Mouse (Mus musculus): Measurements from ENCODE around the gene Nectin1. TPM values are rescaled to one million over a fixed set of nuclear protein-coding genes. Genes with fewer than 3 reads are reported as not detected.

Nectin1 gene
- total and polyA plus RNA-seq, 2 experiments from 2014 or later: 15.4 to 71.6 TPM

DNA sequence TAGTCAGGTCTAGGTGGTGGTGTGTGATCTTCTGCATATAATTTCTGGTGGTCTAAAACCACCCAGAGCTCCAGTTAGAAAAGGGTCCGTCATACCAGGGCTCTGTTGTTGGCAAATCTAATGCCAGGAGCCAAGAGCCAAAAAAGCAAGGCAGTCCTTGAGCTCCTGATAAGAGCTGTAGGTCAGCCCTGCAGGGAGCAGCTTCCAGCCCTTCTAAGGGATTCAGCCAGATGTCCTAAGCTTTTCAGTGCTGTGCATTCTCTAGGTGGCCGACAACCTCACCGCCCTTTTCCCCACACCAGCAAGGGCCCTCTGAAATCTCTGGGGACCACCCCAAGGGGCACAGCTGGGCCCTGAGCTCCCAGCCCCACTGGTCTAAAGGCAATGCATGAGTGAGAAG, 52.2 kb downstream of the Nectin1 start:
- no peak for DNase-seq (ENCODE audit: low spot score)
- H3K4me1 ChIP-seq (ENCODE audit: insufficient read depth, low read length): no peaks in the 10 kb centered on the region
- H3K36me3 ChIP-seq (ENCODE audit: insufficient read depth, low read length): peaks cover 34% of the 10 kb centered on the region
- no peak for ATAC-seq (ENCODE audit: low FRiP score)
- H3K9ac ChIP-seq (replicated peaks; ENCODE audit: low read length, poor library complexity, severe bottlenecking): no peak overlapping the region
- no peaks in the 10 kb centered on the region for H3K27me3 ChIP-seq (ENCODE audit: insufficient read depth, low read length)
- no peaks in the 10 kb centered on the region for H3K9me3 ChIP-seq (ENCODE audit: low read length)
- no peak overlapping the region for H3K27ac ChIP-seq (ENCODE audit: low read depth, low read length)
- 94% methylated on average over 3 of the region's 3 CpGs for WGBS
- H3K4me2 ChIP-seq (ENCODE audit: low read depth, low read length, poor library complexity, severe bottlenecking): no peak overlapping the region
- no peak for TF ChIP-seq CTCF (IDR thresholded peaks at IDR 0.05)
- H3K4me3 ChIP-seq (ENCODE audit: low read depth, low read length): no peak overlapping the region

DNA sequence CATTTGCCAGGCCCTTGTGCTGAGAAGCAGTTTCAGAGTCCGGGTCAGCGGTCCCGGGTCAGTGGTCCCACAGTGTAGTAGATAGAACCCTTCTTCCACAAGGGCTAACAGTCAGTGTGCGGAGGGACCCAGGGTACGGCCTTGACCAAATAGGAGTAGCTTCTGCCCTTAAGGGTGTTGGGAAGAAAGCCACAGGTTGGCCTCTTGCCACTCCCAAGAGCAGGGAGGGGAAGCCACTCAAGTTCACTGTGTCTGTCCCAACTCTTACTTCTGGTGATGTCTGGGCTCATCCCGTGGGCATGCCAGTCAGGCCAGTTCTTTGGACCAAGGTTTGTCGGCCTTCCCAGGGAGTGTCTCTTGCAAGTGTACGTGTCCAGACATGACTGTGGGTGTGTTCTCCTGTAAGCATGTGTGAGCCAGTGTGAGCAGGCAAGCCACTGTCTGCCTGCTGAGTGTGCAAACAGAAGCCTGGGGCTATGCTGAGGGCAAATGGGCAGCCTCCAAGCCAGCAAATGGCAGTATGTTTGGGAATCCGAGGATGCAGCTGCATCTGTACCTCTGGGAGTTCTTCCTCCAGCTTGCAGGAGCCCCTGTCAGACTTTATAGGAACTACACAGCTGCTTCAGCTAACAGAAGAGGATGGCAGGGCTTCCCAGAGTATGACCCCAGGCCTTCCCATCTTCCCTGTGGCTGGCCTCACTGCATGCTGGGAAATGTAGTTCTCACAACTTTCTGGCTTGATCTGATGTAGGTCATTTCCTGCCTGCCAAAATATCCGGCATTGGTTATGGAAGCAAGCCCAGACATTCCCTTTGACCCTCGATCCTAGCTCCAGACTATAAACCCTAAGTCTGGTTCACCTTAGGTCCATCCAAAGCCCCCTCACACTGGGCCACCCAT, 53.3 kb downstream of the Nectin1 start:
- no peak overlapping the region for H3K9ac ChIP-seq (replicated peaks; ENCODE audit: low read length, poor library complexity, severe bottlenecking)
- DNase-seq (ENCODE audit: low spot score) (peak; percentile 28), ATAC-seq (ENCODE audit: low FRiP score) (no peak)
- no peak for TF ChIP-seq CTCF (IDR thresholded peaks at IDR 0.05)
- H3K27me3 ChIP-seq (ENCODE audit: insufficient read depth, low read length): no peaks in the 10 kb centered on the region
- H3K4me2 ChIP-seq (ENCODE audit: low read depth, low read length, poor library complexity, severe bottlenecking): no peak overlapping the region
- peaks cover 34% of the 10 kb centered on the region for H3K36me3 ChIP-seq (ENCODE audit: insufficient read depth, low read length)
- no peak overlapping the region; the same call in 1 of the 2 replicates for H3K27ac ChIP-seq (ENCODE audit: low read depth, low read length)
- 81% methylated on average over 11 of the region's 11 CpGs for WGBS
- H3K4me1 ChIP-seq (ENCODE audit: insufficient read depth, low read length): no peaks in the 10 kb centered on the region
- no peak overlapping the region for H3K4me3 ChIP-seq (ENCODE audit: low read depth, low read length)
- no peaks in the 10 kb centered on the region for H3K9me3 ChIP-seq (ENCODE audit: low read length)

DNA sequence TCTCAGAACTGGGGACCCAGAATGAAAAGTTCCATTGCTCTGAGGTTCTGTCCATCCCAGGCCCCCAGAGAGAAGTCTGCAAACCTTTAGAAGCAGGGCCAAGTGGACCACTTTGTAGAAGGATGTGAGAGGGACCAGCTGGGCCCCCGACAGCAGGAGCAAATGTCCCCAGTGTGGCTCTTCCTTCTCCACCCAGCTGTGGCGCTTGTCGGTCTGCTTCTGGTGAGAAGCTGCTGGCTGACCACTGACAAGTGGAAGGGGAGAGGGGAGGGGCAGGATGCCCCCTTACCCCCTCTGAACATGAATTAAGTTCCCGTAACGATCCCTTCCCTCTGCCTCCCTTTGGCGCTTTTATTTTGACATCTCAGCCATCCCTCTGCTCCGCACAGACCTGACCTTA, 54.0 kb downstream of the Nectin1 start:
- Histone ChIP-seq H3K4me1 (ENCODE audit: insufficient read depth, low read length) (no peaks in the 10 kb centered on the region), H3K9ac (replicated peaks; ENCODE audit: low read length, poor library complexity, severe bottlenecking) (no peak overlapping the region), H3K4me3 (ENCODE audit: low read depth, low read length) (no peak overlapping the region), H3K36me3 (ENCODE audit: insufficient read depth, low read length) (peaks cover 33% of the 10 kb centered on the region), H3K9me3 (ENCODE audit: low read length) (no peaks in the 10 kb centered on the region), H3K27me3 (ENCODE audit: insufficient read depth, low read length) (no peaks in the 10 kb centered on the region), H3K27ac (ENCODE audit: low read depth, low read length) (no peak overlapping the region; the same call in 1 of the 2 replicates), H3K4me2 (ENCODE audit: low read depth, low read length, poor library complexity, severe bottlenecking) (no peak overlapping the region)
- WGBS: 71% methylated on average over 7 of the region's 7 CpGs
- DNase-seq (ENCODE audit: low spot score): no peak
- no peak for TF ChIP-seq CTCF (IDR thresholded peaks at IDR 0.05)
- ATAC-seq (ENCODE audit: low FRiP score): no peak

DNA sequence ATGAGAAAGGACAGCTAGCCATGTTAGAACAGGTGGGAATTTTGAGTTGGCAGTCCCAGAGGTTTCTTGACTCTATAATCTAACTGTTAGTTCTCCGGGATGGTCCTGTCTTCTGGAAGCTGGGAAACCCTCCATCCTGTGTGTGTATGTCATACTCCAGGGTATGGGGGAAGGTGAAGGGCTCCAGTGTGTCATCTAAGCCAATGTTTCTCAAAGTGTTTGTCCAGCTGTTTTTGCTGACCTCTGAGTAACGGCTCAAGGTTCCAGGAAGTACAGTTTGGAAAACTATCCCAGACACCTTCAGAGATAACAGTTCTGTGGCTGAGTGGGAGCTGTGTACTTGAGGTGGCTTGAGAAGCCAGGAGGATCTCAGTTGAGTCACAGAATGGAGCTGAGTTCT, 56.7 kb downstream of the Nectin1 start:
- peaks cover 32% of the 10 kb centered on the region for H3K36me3 ChIP-seq (ENCODE audit: insufficient read depth, low read length)
- no peaks in the 10 kb centered on the region for H3K9me3 ChIP-seq (ENCODE audit: low read length)
- no peaks in the 10 kb centered on the region for H3K27me3 ChIP-seq (ENCODE audit: insufficient read depth, low read length)
- ATAC-seq (ENCODE audit: low FRiP score) (no peak), DNase-seq (ENCODE audit: low spot score) (no peak)
- no peak overlapping the region for H3K4me3 ChIP-seq (ENCODE audit: low read depth, low read length)
- WGBS: 91% methylated on average over 2 of the region's 2 CpGs
- no peak for TF ChIP-seq CTCF (IDR thresholded peaks at IDR 0.05)
- no peak overlapping the region for H3K4me2 ChIP-seq (ENCODE audit: low read depth, low read length, poor library complexity, severe bottlenecking)
- H3K9ac ChIP-seq (replicated peaks; ENCODE audit: low read length, poor library complexity, severe bottlenecking): no peak overlapping the region
- H3K27ac ChIP-seq (ENCODE audit: low read depth, low read length): no peak overlapping the region
- H3K4me1 ChIP-seq (ENCODE audit: insufficient read depth, low read length): no peaks in the 10 kb centered on the region

DNA sequence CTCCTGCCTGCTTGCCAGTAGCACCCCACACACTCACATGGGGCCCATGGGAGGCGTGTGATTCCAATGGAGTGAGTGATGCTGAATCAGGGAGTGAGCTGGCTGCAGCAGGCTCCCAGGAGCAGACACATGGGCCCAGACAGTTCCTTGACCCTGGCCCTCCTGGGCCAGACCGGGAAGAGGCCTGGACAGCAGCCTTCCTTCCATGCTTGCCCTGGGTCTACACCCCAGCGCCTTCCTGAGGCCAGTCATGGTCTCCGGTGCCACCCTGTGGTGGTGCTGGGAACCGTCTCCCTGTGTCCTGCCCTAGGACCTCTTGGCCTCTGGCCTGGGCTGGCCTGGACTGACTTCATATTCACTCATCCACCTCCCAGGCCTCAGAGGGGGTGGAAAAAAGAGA, 58.1 kb downstream of the Nectin1 start:
- H3K9ac ChIP-seq (replicated peaks; ENCODE audit: low read length, poor library complexity, severe bottlenecking): no peak overlapping the region
- H3K27me3 ChIP-seq (ENCODE audit: insufficient read depth, low read length): no peaks in the 10 kb centered on the region
- no peak overlapping the region for H3K4me2 ChIP-seq (ENCODE audit: low read depth, low read length, poor library complexity, severe bottlenecking)
- H3K36me3 ChIP-seq (ENCODE audit: insufficient read depth, low read length): peaks cover 31% of the 10 kb centered on the region
- DNase-seq (ENCODE audit: low spot score) (peak; percentile 48), ATAC-seq (ENCODE audit: low FRiP score) (no peak)
- TF ChIP-seq CTCF (IDR thresholded peaks at IDR 0.05): peak; percentile 80
- H3K9me3 ChIP-seq (ENCODE audit: low read length): no peaks in the 10 kb centered on the region
- H3K4me1 ChIP-seq (ENCODE audit: insufficient read depth, low read length): no peaks in the 10 kb centered on the region
- H3K4me3 ChIP-seq (ENCODE audit: low read depth, low read length): no peak overlapping the region
- H3K27ac ChIP-seq (ENCODE audit: low read depth, low read length): no peak overlapping the region
- WGBS: 37% methylated on average over 5 of the region's 5 CpGs

DNA sequence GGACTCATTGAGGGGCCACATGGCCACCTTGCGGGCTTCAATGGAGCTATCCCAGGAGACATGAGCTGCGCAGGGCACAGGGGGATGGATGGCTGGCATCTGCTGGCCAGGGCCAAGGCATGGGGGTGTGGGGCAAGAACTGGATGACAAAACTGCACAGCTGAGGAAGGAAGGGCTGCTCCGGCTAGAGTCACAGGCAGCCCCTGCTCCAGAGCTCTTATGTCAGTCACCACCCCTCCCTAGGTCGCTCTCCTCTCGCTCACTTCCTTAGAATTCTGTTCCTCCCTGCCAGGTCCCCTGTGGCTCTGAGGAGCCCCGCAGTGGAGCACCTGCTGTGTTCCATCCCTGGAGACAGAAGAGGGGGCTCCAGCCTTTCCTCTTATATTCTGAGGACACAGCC, 63.8 kb downstream of the Nectin1 start:
- peak; percentile 42; the same call in 1 of the 2 replicates for ATAC-seq (ENCODE audit: low FRiP score)
- H3K27me3 ChIP-seq (ENCODE audit: insufficient read depth, low read length): no peaks in the 10 kb centered on the region
- WGBS: 30% methylated on average over 6 of the region's 6 CpGs
- DNase-seq (ENCODE audit: low spot score): no peak
- peaks cover 21% of the 10 kb centered on the region for H3K36me3 ChIP-seq (ENCODE audit: insufficient read depth, low read length)
- H3K27ac ChIP-seq (ENCODE audit: low read depth, low read length): no peak overlapping the region
- H3K4me1 ChIP-seq (ENCODE audit: insufficient read depth, low read length): no peaks in the 10 kb centered on the region
- no peak for TF ChIP-seq CTCF (IDR thresholded peaks at IDR 0.05)
- no peak overlapping the region for H3K4me2 ChIP-seq (ENCODE audit: low read depth, low read length, poor library complexity, severe bottlenecking)
- H3K4me3 ChIP-seq (ENCODE audit: low read depth, low read length): no peak overlapping the region
- H3K9ac ChIP-seq (replicated peaks; ENCODE audit: low read length, poor library complexity, severe bottlenecking): no peak overlapping the region
- no peaks in the 10 kb centered on the region for H3K9me3 ChIP-seq (ENCODE audit: low read length)

Data from midbrain, postnatal 0 days (tissue).